Mouse (Mus musculus): ENCODE data around the gene Fam198b. TPM values are rescaled to one million over a fixed set of nuclear protein-coding genes. Genes with fewer than 3 reads are reported as not detected.

The Fam198b gene
- total RNA-seq, 2 experiments from 2014 or later: 5.7 to 7.1 TPM

DNA sequence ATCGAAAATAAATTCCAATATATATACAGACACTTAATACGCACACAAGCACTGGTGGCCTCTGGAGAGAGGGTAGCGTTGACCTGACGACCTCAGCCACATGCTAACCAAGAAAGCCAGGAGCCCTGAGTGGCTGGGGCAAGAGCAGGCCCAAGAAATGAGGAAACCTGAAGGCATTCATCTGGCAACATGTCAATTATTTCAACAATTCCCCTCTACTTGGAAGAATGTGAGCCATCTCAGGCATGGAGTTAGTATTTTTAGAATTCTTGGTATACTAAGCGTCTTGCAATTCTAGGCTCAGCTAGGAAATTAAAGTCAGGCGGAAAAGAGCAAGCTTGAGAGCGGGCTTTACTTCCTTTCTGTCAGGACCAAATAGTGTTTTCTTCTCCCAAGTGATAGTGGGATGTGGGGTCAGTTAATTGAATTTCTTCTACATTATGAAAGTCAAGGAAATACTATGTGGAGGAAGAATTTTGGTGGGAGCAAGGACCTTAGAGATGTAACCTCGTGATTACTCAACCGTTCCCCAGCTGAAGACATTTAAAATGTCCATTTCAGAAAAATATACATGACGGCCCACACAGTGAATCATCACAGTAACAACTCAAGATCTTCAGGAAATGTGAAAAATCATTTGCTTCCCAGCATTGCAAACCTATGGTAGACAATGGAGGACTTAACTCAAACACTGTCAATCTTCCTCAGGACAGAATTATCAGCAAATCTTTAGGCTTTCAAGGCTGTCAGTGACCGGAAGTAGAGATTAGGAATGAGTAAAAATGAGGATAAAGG lies 93.5 kb downstream of the Fam198b start:
- peak overlapping the region; percentile 80 for H3K27ac ChIP-seq
- DNase-seq: peak; percentile 27
- intact Hi-C loops (cut with DNase I): loop anchor here (10.0 kb wide), 1 partner anchor 77 kb away; no protein-coding TSS in a partner anchor
- no peak for TF ChIP-seq CTCF (IDR thresholded peaks at IDR 0.05)
- no peak overlapping the region for H3K4me3 ChIP-seq

DNA sequence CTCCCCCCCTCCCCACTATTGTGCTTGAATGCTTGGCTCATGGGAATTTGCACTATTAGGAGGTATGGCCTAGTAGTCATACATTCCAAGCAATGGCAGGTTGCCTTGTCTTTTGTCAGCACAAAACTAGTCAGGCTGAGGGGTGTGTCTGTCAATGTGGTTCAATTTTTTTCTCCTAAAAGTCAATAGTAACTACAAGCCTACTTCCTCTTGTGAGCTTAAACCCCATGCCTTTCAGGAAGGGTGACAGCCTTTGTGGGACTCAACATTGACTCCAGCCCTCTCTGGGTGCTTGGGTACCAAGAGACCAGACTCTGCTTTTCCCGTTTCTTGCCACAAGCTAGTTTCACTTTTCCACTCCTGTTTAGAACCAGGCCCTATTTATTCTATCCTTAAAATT lies 96.4 kb downstream of the Fam198b start:
- no peak for TF ChIP-seq CTCF (IDR thresholded peaks at IDR 0.05)
- intact Hi-C loops (cut with DNase I): no loop called here

DNA sequence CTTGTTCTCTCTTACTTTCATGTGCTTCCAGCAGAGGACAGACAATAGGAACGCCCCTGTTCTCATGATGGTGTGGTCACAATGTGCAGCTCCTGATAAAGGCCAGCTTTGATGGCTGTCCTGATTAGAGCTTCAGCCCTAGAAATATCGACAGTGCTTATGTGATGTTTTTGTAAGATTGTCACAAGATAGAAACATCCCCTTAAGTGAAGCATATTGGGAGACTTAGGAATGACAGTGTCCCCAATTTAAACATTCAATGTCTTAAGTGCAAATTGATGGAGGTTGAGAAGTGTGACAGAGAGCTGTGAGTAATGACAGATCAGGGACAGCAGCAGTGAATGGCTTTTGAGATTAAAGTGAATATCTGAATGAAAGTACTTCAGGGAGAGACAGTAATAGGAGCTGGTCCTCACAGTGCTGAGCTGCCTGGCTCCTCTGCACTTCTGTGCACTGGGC lies 99.7 kb downstream of the Fam198b start:
- H3K4me3 ChIP-seq: no peak overlapping the region

More for the DNA sequence above, 96.4 kb downstream of the Fam198b start:
- H3K27ac ChIP-seq: 0 out of 2 replicates have a peak overlapping the region, but pooled peaks have one; percentile 31
- H3K4me3 ChIP-seq: no peak overlapping the region
- DNase-seq: no peak

DNA sequence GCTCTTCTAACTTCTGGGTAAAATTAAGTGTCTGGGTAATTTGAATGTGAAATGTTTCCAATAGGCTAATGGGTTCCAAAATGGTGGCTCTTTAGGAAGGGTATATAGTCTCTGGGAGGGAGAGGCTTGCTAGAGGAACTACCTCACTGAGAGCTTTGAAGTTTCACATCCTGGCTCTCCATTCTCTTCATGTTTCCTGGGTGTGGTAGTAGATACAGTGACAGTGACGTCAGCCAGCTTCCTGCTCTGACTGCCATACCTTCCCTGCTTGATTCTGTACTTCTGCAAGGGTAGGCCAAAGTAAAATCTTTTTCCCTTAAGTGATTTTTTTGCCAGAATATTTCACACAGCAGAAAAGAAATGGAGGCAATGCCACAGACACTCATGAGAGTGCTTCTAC lies 100.2 kb downstream of the Fam198b start:
- DNase-seq: no peak
- no peak for TF ChIP-seq CTCF (IDR thresholded peaks at IDR 0.05)
- Histone ChIP-seq H3K27ac (peak overlapping the region; percentile 41; the same call in 1 of the 2 replicates), H3K4me3 (no peak overlapping the region)
- intact Hi-C loops (cut with DNase I): no loop called here

More for the DNA sequence above, 99.7 kb downstream of the Fam198b start:
- DNase-seq: no peak
- peak overlapping the region; percentile 41; the same call in 1 of the 2 replicates for H3K27ac ChIP-seq
- intact Hi-C loops (cut with DNase I): no loop called here
- TF ChIP-seq CTCF (IDR thresholded peaks at IDR 0.05): no peak

DNA sequence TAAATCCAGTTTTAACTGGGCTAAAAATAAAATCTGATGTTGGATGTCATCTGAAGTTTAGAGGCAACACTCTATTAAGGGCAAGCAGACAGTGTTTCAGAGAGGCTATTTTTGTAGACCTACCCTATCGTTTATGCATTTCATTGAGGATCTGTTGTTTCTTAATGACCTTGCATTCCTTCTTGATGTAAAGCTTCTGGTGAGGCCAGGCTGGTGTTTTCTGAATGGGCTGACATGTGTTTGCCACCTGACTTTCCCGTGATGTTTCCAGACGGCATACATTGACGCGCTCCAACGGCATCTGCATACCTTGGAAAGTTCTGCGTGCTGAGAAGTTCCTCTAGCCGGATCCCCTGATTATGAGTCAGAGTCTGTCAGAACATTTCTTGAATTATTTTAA lies 104.9 kb downstream of the Fam198b start:
- peak; percentile 27 for DNase-seq
- TF ChIP-seq CTCF (IDR thresholded peaks at IDR 0.05): no peak
- intact Hi-C loops (cut with DNase I): no loop called here
- H3K4me3 ChIP-seq: no peak overlapping the region
- H3K27ac ChIP-seq: peak overlapping the region; percentile 83

DNA sequence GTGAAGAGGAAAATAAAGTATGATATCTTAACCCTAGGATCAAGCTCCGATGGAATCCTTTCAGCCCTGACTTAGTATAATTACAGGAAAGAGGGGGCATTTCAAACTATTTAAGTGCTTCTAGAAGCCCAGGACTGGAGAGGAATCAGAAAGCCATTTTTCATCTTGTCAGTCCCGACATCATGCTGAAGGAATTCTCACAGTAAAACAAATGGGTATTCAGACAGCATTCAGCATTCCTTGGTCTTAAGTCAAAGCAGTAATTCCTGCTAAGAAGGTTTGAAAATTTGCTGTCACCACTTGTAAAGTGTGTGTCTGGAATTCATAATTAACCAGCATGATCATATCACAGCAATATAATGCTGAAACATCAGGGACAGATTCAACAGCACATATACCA lies 105.6 kb downstream of the Fam198b start:
- Histone ChIP-seq H3K4me3 (no peak overlapping the region), H3K27ac (peak overlapping the region; percentile 83)
- intact Hi-C loops (cut with DNase I): no loop called here
- no peak for DNase-seq
- TF ChIP-seq CTCF (IDR thresholded peaks at IDR 0.05): no peak

DNA sequence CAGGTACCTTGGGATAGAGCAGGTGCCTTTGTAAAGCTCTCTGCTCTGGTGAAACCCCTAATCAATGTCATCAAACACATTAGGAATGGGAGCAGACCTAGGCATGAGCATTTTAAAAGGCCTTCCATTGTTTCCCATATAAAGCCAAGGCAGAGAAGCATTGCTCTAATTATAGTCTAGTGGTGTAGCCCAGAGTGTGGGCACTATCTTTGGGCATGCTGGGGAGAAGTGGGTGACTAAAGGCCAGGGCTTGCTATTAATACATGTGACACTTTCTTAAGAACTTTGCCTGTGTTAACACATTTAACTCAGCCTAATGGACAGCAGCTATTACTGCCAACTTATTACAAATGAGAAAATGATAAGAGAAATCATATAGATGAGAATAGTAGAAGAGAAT lies 106.1 kb downstream of the Fam198b start:
- intact Hi-C loops (cut with DNase I): no loop called here
- DNase-seq: peak; percentile 49
- H3K27ac ChIP-seq: peak overlapping the region; percentile 83
- TF ChIP-seq CTCF (IDR thresholded peaks at IDR 0.05): no peak
- H3K4me3 ChIP-seq: no peak overlapping the region

DNA sequence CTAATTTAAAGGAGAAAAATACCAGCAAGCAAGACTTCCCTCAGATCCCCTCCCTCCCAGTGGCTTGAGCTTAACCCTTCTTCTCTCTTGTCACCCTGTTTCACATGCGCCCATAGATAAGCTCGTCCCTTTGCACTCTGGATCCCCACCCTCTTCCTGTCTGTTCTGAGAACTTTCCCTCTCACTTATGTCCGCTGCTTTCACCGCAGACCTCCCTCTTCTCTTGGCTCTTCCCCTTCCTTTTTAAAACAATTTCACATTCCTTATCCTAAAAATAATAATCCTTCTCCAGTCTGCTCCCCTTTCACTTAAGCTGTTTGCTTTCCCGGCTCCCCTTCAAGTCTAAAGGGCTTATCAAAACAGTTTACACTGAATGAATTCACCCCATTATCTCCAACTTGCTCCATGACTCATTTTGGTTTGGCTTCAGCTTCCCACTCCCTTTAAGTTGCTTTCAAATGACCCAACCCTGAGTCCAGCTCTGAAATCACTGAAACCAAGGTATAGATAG lies 109.8 kb downstream of the Fam198b start:
- no peak overlapping the region for H3K4me3 ChIP-seq
- DNase-seq: no peak
- intact Hi-C loops (cut with DNase I): no loop called here
- peak overlapping the region; percentile 20; the same call in 1 of the 2 replicates for H3K27ac ChIP-seq
- TF ChIP-seq CTCF (IDR thresholded peaks at IDR 0.05): no peak

DNA sequence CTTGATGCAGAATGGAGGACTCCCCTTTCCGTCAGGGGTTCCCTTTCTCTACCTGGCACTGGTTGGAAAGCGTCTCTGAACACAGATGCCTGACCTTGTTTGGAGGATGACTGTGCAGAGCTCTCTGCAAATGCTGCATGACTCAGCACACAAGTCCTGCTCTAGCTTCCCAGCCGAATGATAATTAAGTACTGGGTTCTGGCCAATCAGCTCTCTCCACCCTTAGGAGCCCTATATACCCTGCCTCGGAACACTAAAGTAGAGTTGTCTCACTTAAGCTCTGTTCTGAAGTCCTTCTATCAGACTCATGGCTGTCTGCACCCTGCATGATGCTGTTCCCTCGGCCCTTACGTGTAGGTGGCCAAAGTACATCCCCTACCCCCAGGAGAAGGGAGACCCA lies 111.4 kb downstream of the Fam198b start:
- intact Hi-C loops (cut with DNase I): no loop called here
- no peak overlapping the region for H3K4me3 ChIP-seq
- no peak for TF ChIP-seq CTCF (IDR thresholded peaks at IDR 0.05)
- no peak for DNase-seq
- H3K27ac ChIP-seq: no peak overlapping the region

Other genes starting within 250 kb of the Fam198b start
- not detected for gene Rxfp1, start 146.7 kb upstream of the Fam198b start, total RNA-seq (2021)
- 1 to 10 TPM in 1 of 2 experiments, under 1 TPM in 1; 0.74 to 2.7 TPM for gene Tmem144, start 31.8 kb upstream of the Fam198b start, total RNA-seq (2021)

All from gastrocnemius, adult 2 months (tissue).